Mouse (Mus musculus) large intestine, adult 2 months (tissue): ENCODE data around the gene Plau. TPM values are rescaled to one million over a fixed set of nuclear protein-coding genes. Genes with fewer than 3 reads are reported as not detected.

ENCODE experiments used
- DNase-seq: peaks from one replicate; pipeline ENCODE4 v3.0.0-alpha.2; 2012; ENCODE audit warnings: low read depth, low spot score
- WGBS: fragments of 180-500 bp; shearing (Covaris S2); methylation state at CpG from one replicate; pipeline ENCODE4 v1.1.7; 2018; 5-methylcytosine and 5-hydroxymethylcytosine counted together
- polyA plus RNA-seq: library from polyadenylated mRNA; depleted of rRNA; stranded (reverse); fragments of >200 nt; gene quantifications from 2 replicates; pipeline ENCODE4 v1.2.3, GENCODE M21; 2012

Gene Plau
- polyA plus RNA-seq, 1 experiment, result 4.1 TPM

- WGBS, result 21% methylated on average over 9 of the region's 9 CpGs
- peak; percentile 32 for DNase-seq
Observed at GRCm38 (mm10) chr14:20804964-20805672, 31.3 kb upstream of the Plau start.

GRCm38 (mm10) chr14:20806116-20806840, 30.2 kb upstream of the Plau start:
- no peak for DNase-seq
- 41% methylated on average over 14 of the region's 14 CpGs for WGBS

GRCm38 (mm10) chr14:20809349-20809748, 27.1 kb upstream of the Plau start:
- WGBS, result 81% methylated on average over 4 of the region's 4 CpGs
- no peak for DNase-seq

GRCm38 (mm10) chr14:20809820-20810219, 26.6 kb upstream of the Plau start:
- no peak for DNase-seq

GRCm38 (mm10) chr14:20811236-20811635, 25.2 kb upstream of the Plau start:
- DNase-seq, result no peak
- WGBS, result 79% methylated on average over 8 of the region's 8 CpGs

- no peak for DNase-seq
- 74% methylated on average over 7 of the region's 7 CpGs for WGBS
Observed at GRCm38 (mm10) chr14:20811779-20812406, 24.6 kb upstream of the Plau start.

GRCm38 (mm10) chr14:20815448-20815847, 21.0 kb upstream of the Plau start:
- no peak for DNase-seq
- WGBS, result 76% methylated on average over 3 of the region's 3 CpGs

- DNase-seq, result no peak
- 83% methylated on average over 1 of the region's 1 CpGs for WGBS
Observed at GRCm38 (mm10) chr14:20824517-20824916, 11.9 kb upstream of the Plau start.

- no peak for DNase-seq
- WGBS, result 91% methylated on average over 2 of the region's 2 CpGs
Observed at GRCm38 (mm10) chr14:20825516-20825915, 10.9 kb upstream of the Plau start.

GRCm38 (mm10) chr14:20827061-20827460, 9.4 kb upstream of the Plau start:
- 83% methylated on average over 8 of the region's 8 CpGs for WGBS
- no peak for DNase-seq

GRCm38 (mm10) chr14:20827491-20827890, 9.0 kb upstream of the Plau start:
- 57% methylated on average over 5 of the region's 5 CpGs for WGBS
- DNase-seq, result no peak

GRCm38 (mm10) chr14:20828524-20828923, 7.9 kb upstream of the Plau start:
- WGBS, result 79% methylated on average over 3 of the region's 3 CpGs
- DNase-seq, result no peak

GRCm38 (mm10) chr14:20829523-20830366, 6.7 kb upstream of the Plau start:
- 38% methylated on average over 12 of the region's 12 CpGs for WGBS
- DNase-seq, result no peak

- no peak for DNase-seq
- WGBS, result 68% methylated on average over 9 of the region's 9 CpGs
Observed at GRCm38 (mm10) chr14:20831141-20831910, 5.1 kb upstream of the Plau start.

GRCm38 (mm10) chr14:20831915-20832314, 4.5 kb upstream of the Plau start:
- no peak for DNase-seq
- WGBS, result 76% methylated on average over 1 of the region's 1 CpGs

GRCm38 (mm10) chr14:20833525-20833924, 2.9 kb upstream of the Plau start:
- 77% methylated on average over 4 of the region's 4 CpGs for WGBS
- no peak for DNase-seq

GRCm38 (mm10) chr14:20834136-20834535, 2.3 kb upstream of the Plau start:
- DNase-seq, result no peak
- WGBS, result 41% methylated on average over 7 of the region's 7 CpGs

GRCm38 (mm10) chr14:20836905-20837376, 481 bp downstream of the Plau start:
- 13% methylated on average over 10 of the region's 10 CpGs for WGBS
- no peak for DNase-seq

- no peak for DNase-seq
- 78% methylated on average over 7 of the region's 7 CpGs for WGBS
Observed at GRCm38 (mm10) chr14:20837681-20838080, 1.2 kb downstream of the Plau start.
